Mouse (Mus musculus) hindbrain, postnatal 0 days (tissue): Measurements from ENCODE around the gene Gm4070. TPM values are rescaled to one million over a fixed set of nuclear protein-coding genes. Genes with fewer than 3 reads are reported as not detected.
"Not testable (repeated sequence)": the region's sequence is repeated elsewhere in the genome, so short reads cannot be mapped to it uniquely, and the experiment has no call there.

Source experiments
- ATAC-seq: fragments of 200-750 bp; cut with Nextera tagmentation; 2 replicates; pipeline ENCODE4 v1.8.0; 2017; ENCODE audit warnings: mild to moderate bottlenecking, moderate TSS enrichment, moderate library complexity
- DNase-seq: peaks from one replicate; pipeline ENCODE4 v3.0.0-alpha.2; 2015; ENCODE audit warnings: low spot score
- H3K27ac ChIP-seq: fragments of 300-500 bp; sonication (generic); 2 replicates; pipeline ENCODE4 v1.5.1; 2014; ENCODE audit warnings: mild to moderate bottlenecking
- H3K27me3 ChIP-seq: fragments of 300-500 bp; sonication (generic); 2 replicates; pipeline ENCODE4 v1.6.1; 2014; ENCODE audit warnings: low read length, mixed read lengths; ENCODE audit not compliant: insufficient read depth
- H3K36me3 ChIP-seq: fragments of 300-500 bp; sonication (generic); 2 replicates; pipeline ENCODE4 v1.6.1; 2014; ENCODE audit warnings: low read length, mixed read lengths; ENCODE audit not compliant: insufficient read depth
- H3K4me1 ChIP-seq: fragments of 300-500 bp; sonication (generic); 2 replicates; pipeline ENCODE4 v1.6.1; 2014; ENCODE audit warnings: antibody characterized with exemption, low read length, mixed read lengths; ENCODE audit not compliant: insufficient read depth
- H3K4me2 ChIP-seq: fragments of 300-500 bp; sonication (generic); 2 replicates; pipeline ENCODE4 v1.6.1; 2014; ENCODE audit warnings: low read depth, mild to moderate bottlenecking, low read length, moderate library complexity, mixed read lengths
- H3K4me3 ChIP-seq: fragments of 300-500 bp; sonication (generic); 2 replicates; pipeline ENCODE4 v1.5.1; 2014; ENCODE audit warnings: low read length
- H3K9ac ChIP-seq: fragments of 300-500 bp; sonication (generic); replicated peaks from 2 replicates; pipeline ENCODE4 v1.6.1; 2014; ENCODE audit warnings: mild to moderate bottlenecking, low read length, moderate library complexity, mixed read lengths
- H3K9me3 ChIP-seq: fragments of 300-500 bp; sonication (generic); 2 replicates; pipeline ENCODE4 v1.6.1; 2016; ENCODE audit warnings: low read length, mixed read lengths
- WGBS: fragments of 180-500 bp; shearing (Covaris S2); extraction: QIAGEN DNeasy Blood & Tissue Kit; methylation state at CpG from one replicate; pipeline ENCODE4 v1.1.7; 2014; 5-methylcytosine and 5-hydroxymethylcytosine counted together
- polyA plus RNA-seq: library from polyadenylated mRNA; unstranded; fragments of >200 nt; fragmentation: Nextera tagmentation; extraction: Ambion mirVana; gene quantifications from 2 replicates; pipeline ENCODE4 v1.2.1, GENCODE M21; 2015
- total RNA-seq: library from RNA; depleted of rRNA; stranded (reverse); fragments of >200 nt; gene quantifications from 2 replicates; pipeline ENCODE4 v1.2.3, GENCODE M21; 2014; rRNA removed

Gene Gm4070
- total RNA-seq (0.47 and 0.68 TPM in 2 replicates), polyA plus RNA-seq (0.15 and 0.16 TPM in 2 replicates)

DNA sequence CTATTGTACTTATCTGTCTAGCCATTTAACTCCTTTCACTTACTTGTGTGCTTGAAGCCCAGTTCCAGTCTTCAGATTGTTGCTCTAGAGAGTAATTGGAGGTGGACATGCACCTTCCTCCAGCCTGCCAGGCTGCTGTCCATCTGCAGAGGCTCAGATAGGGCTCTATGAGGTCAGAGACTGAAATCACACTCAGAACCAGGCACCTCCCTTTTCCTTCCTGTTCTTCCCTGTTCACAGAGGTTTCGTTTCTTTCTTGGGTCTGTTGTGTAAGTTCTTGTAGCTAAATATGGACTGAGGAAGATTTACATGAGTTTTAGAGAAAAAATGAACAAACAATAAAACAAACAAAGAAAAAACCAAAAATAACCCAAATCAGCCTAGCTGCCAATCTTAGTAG, at the start of gene Gm4070:
Gm4070 (minus strand) TSS at position 156 of the 400 bp plus-strand sequence.
- H3K4me1 ChIP-seq, H3K36me3 ChIP-seq, H3K4me3 ChIP-seq, DNase-seq, ATAC-seq, H3K9me3 ChIP-seq, H3K9ac ChIP-seq, H3K4me2 ChIP-seq, H3K27me3 ChIP-seq, H3K27ac ChIP-seq: not testable (repeated sequence)
- WGBS = 38% methylated on average over 1 of the region's 1 CpGs

DNA sequence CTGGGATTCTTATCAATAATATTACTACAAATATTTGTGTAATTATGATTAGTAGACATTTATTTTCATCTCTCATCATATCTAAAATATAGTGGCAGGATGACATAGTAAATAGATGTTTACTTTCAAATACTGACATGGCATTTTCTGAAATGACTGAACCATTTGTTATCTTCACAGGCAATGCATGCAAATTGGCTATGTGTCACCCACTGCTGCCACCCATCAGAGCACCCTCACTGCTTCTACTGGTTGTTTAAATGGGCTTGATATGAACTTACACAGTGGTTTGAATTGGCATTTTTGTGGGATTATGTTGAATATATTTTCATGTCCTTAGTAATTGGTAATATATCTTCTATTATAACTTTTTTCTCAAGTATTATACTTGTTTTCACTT, 773 bp upstream of the Gm4070 start:
- not testable (repeated sequence) for H3K9ac ChIP-seq, H3K9me3 ChIP-seq, DNase-seq, H3K4me1 ChIP-seq, H3K27ac ChIP-seq, H3K4me3 ChIP-seq, H3K27me3 ChIP-seq, H3K4me2 ChIP-seq, H3K36me3 ChIP-seq, ATAC-seq

DNA sequence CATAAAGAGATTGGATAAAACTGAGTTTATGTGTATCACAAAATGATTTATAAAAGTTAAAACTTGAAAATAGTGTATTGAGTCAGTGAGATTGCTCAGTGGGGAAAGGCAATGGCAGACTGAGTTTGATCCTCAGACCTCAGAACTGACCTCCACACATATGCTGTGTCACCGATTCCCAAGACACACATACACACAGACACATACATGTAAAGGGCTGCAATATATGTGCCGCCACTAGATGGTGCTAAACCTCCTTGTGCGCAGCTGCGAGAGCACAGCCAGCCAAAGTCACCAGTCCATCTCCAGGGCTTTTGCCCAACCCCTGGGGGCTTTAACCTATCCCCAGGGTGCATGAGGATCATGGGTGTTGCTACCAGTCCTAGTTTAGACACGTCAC, 1.4 kb downstream of the Gm4070 start:
- DNase-seq, H3K9me3 ChIP-seq, H3K9ac ChIP-seq, H3K4me3 ChIP-seq, H3K36me3 ChIP-seq, H3K27me3 ChIP-seq, H3K27ac ChIP-seq, H3K4me1 ChIP-seq, H3K4me2 ChIP-seq: not testable (repeated sequence)
- no CpG with 5 or more reads among the region's 5 CpGs for WGBS
- ATAC-seq = peak; percentile 61; the same call in 1 of the 2 replicates

DNA sequence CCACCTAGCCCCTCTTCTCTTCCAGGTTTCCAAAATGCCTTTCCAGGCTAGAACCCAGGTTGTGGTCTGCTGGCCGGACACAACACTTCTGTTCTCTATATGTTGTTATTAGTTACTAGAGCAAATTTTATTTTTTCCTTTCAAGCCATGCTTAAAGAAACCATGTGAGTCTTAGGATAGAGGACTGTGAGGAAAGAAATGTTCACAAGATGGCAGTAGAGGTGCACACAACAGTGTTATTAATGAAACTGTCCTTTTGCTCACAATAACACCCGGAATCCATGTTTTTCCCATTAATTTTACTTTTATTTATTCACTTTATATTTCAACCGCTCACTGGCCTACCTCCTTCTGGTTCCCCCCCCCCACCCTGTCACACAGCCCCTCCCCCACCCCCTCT, 8.5 kb downstream of the Gm4070 start:
- ATAC-seq, H3K36me3 ChIP-seq, H3K4me2 ChIP-seq, H3K27me3 ChIP-seq, H3K27ac ChIP-seq, H3K4me3 ChIP-seq, H3K9me3 ChIP-seq, H3K9ac ChIP-seq, DNase-seq, H3K4me1 ChIP-seq: not testable (repeated sequence)
- WGBS = 100% methylated on average over 1 of the region's 3 CpGs

DNA sequence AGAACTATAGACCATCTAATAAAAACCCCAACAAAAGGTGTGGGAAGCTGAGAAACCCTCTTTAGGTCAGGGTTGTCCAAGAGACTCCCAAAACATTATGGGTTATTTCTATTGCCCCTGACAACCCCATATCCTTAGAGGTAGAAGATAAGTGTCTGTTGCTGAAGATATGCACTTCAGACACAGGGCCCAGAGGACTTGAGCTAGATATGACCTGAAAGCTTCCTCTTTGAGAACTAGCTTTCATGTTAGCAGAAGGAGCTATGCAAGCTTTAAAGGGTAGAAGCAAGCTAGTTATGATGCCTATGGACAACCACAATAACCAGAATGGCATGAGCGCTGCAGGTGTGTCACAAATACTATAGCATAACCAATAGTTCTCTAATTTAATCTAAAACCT, 21.6 kb downstream of the Gm4070 start:
- not testable (repeated sequence) for H3K4me2 ChIP-seq, H3K27ac ChIP-seq, H3K36me3 ChIP-seq, H3K27me3 ChIP-seq, H3K4me1 ChIP-seq, H3K9ac ChIP-seq, ATAC-seq, H3K9me3 ChIP-seq, DNase-seq, H3K4me3 ChIP-seq
- WGBS = no CpG with 5 or more reads among the region's 1 CpGs

DNA sequence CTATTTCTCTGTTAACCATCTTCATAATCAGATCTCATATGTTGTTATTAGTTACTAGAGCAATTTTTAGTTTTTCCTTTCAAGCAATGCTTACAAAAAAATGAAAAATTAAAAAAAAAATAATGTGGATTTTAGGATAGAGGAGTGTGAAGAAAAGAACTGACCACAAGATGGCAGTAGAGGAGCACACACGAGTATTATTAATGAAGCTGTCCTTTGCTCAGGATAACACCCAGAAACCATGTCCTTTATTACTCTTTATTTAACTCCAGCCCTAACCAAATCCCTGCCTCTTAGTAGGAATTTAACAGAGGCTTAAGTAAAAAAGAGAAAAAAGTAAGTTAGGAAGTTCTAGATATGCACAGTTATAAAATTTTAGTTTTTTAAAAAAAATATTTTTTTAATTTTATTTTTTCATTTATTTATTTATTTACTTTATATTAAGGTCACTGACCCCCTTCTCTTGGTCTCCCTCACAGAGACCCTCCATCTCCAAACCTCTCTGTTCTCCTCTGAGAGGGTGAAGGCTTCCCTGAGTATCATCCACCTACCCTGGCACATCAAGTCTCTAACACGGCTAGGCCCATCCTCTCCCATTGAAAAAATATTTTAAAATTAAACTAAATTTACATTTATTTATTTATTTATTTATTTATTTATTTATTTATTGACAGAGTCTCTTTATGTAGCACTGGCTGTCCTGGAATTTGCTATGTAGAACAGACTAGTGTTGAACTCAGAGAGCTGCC, 70.0 kb downstream of the Gm4070 start:
- not testable (repeated sequence) for H3K4me1 ChIP-seq, H3K27me3 ChIP-seq, H3K27ac ChIP-seq, H3K9ac ChIP-seq, DNase-seq, H3K36me3 ChIP-seq, H3K4me3 ChIP-seq, H3K9me3 ChIP-seq, H3K4me2 ChIP-seq
- WGBS = no CpG with 5 or more reads among the region's 2 CpGs
- ATAC-seq = 0 out of 2 replicates have a peak, but pooled peaks have one; percentile 35

DNA sequence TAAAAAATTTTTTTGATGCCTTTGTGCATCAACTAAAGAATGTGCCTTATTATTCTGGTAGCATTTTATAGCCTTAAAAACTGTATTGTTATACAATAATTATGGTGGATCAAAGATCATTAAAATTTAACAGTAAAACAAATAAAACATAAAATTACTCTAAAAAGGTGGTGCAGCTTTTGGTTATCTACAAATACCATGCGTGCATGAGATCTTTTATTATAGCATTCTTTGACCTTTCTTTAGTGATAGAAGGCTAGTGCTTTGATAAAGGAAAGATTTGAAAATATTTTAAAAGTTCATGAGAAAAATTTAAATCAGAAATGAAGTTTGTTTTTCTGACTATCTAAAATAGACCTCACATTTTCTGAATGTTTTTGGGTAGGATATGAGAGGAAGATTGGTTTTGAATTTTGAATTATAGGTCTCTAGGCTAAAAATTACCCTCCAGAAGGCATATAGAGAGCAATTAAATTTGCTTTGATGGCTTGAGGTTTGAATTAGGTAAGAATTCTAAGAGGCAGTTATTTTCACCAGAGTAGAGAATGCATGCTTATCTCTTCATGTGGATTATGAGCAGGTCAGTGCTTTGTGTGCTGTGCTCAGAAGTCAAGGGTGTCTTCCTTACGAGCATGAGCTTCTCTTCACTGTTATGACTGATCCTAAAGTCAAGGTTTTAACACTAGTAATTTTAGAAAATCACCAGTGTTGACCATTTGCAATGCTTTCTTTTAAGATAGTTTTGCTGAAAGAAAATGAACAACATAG, 73.9 kb downstream of the Gm4070 start:
- not testable (repeated sequence) for ATAC-seq, H3K27ac ChIP-seq, H3K4me1 ChIP-seq, H3K4me3 ChIP-seq, H3K27me3 ChIP-seq, H3K9ac ChIP-seq, DNase-seq, H3K9me3 ChIP-seq, H3K36me3 ChIP-seq, H3K4me2 ChIP-seq
- 94% methylated on average over 1 of the region's 2 CpGs for WGBS

DNA sequence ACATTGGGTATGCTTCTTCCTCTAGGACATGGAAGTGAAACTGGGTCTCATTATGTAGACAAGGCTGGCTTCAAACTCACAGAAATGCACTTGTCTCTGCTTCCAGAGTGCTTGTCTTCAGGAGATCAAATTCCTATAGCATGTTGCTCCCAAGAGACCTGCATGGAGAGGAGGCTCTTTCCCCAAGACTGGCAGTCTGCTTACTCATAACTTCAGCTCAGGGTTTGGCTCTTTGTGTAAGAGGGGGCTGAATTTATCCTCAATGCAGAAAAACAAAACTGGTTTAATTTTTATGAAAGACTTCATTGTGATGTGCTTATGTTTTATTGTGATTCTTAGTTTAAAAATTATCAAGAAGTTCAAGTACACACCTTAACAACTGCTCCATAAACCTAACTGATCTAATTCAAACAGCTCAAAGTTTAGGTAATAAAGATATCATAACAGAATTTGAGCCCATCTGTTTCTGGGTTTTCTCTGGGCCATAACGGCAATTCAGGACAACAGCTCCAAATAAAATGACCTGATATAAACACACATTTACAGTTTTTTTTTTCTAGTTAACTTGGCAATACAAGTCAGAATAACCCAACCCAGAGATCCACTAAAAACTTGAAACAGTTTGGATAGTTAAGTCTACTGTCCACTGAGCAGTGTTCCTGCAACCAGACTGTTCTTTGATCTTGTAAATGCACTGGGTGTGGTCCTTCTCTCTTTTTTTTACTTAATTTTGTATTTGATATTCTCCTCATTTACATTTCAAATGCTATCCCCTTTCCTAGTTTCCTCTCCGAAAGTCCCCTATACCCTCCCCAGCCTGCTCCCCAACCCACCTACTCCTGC, 97.8 kb downstream of the Gm4070 start:
- WGBS = no CpG with 5 or more reads among the region's 2 CpGs
- H3K27ac ChIP-seq, DNase-seq, H3K4me1 ChIP-seq, H3K9me3 ChIP-seq, H3K4me2 ChIP-seq, H3K36me3 ChIP-seq, H3K9ac ChIP-seq, H3K4me3 ChIP-seq, ATAC-seq, H3K27me3 ChIP-seq: not testable (repeated sequence)
